Mouse (Mus musculus): Measurements from ENCODE around the gene Gm128. TPM values are rescaled to one million over a fixed set of nuclear protein-coding genes. Genes with fewer than 3 reads are reported as not detected.

The Gm128 gene
- polyA plus RNA-seq, 1 experiment from 2014 or later, result 0.08 TPM

GRCm38 (mm10) chr3:95223041-95223440 is 18.4 kb downstream of the Gm128 start:
- DNase-seq (no peak), ATAC-seq (no peak)
- H3K4me3 ChIP-seq (ENCODE audit: low read depth, low read length), result no peak overlapping the region
- H3K36me3 ChIP-seq (replicated peaks; ENCODE audit: insufficient read depth, low read length), result 0 out of 2 replicates have a peak, but pooled peaks cover 6% of the 10 kb centered on the region
- TF ChIP-seq EP300 (IDR thresholded peaks at IDR 0.05; ENCODE audit: low read depth), result no peak
- TF ChIP-seq CTCF (IDR thresholded peaks at IDR 0.05; ENCODE audit: low read depth), result no peak
- no peaks in the 10 kb centered on the region for H3K9me3 ChIP-seq (ENCODE audit: low read length)
- no peak overlapping the region for H3K27ac ChIP-seq (ENCODE audit: low read depth)
- WGBS (ENCODE audit: insufficient replicate concordance), result 84% methylated on average over 2 of the region's 2 CpGs
- no peak overlapping the region for H3K9ac ChIP-seq (replicated peaks)
- no peaks in the 10 kb centered on the region for H3K27me3 ChIP-seq (ENCODE audit: insufficient read depth, low read length)
- H3K4me1 ChIP-seq (ENCODE audit: insufficient read depth), result peaks cover 10% of the 10 kb centered on the region
- no peak overlapping the region for H3K4me2 ChIP-seq (ENCODE audit: low read depth, low read length)

GRCm38 (mm10) chr3:95218466-95219137 is 22.8 kb downstream of the Gm128 start:
- peak overlapping the region; percentile 96 for H3K9ac ChIP-seq (replicated peaks)

GRCm38 (mm10) chr3:95217255-95218134 is 23.9 kb downstream of the Gm128 start, which contains the start of gene Gabpb2:
TSS of gene Gabpb2 (minus strand) at chr3:95217916.
- peaks cover 23% of the 10 kb centered on the region for H3K36me3 ChIP-seq (replicated peaks; ENCODE audit: insufficient read depth, low read length)
- TF ChIP-seq CTCF (IDR thresholded peaks at IDR 0.05; ENCODE audit: low read depth), result peak; percentile 96
- TF ChIP-seq EP300 (IDR thresholded peaks at IDR 0.05; ENCODE audit: low read depth), result peak; percentile 82
- peak within 1 kb of the TSS; percentile 72 for H3K4me2 ChIP-seq (ENCODE audit: low read depth, low read length)
- H3K27me3 ChIP-seq (ENCODE audit: insufficient read depth, low read length), result no peaks in the 10 kb centered on the region
- 2% methylated on average over 56 of the region's 56 CpGs for WGBS (ENCODE audit: insufficient replicate concordance)
- H3K9ac ChIP-seq (replicated peaks), result peak within 1 kb of the TSS; percentile 96
- peaks cover 23% of the 10 kb centered on the region for H3K4me1 ChIP-seq (ENCODE audit: insufficient read depth)
- peak; percentile 98 for DNase-seq
- peak; percentile 81 for ATAC-seq
- H3K9me3 ChIP-seq (ENCODE audit: low read length), result no peaks in the 10 kb centered on the region
- peak within 1 kb of the TSS; percentile 99 for H3K27ac ChIP-seq (ENCODE audit: low read depth)
- H3K4me3 ChIP-seq (ENCODE audit: low read depth, low read length), result peak within 1 kb of the TSS; percentile 92

More at GRCm38 (mm10) chr3:95218466-95219137, 22.8 kb downstream of the Gm128 start:
- 60% methylated on average over 6 of the region's 6 CpGs for WGBS (ENCODE audit: insufficient replicate concordance)
- no peak for ATAC-seq
- Histone ChIP-seq H3K4me3 (ENCODE audit: low read depth, low read length) (peak overlapping the region; percentile 92), H3K9me3 (ENCODE audit: low read length) (no peaks in the 10 kb centered on the region), H3K27ac (ENCODE audit: low read depth) (peak overlapping the region; percentile 99), H3K36me3 (replicated peaks; ENCODE audit: insufficient read depth, low read length) (peaks cover 21% of the 10 kb centered on the region), H3K4me2 (ENCODE audit: low read depth, low read length) (peak overlapping the region; percentile 72), H3K4me1 (ENCODE audit: insufficient read depth) (peaks cover 23% of the 10 kb centered on the region), H3K27me3 (ENCODE audit: insufficient read depth, low read length) (no peaks in the 10 kb centered on the region)
- no peak for TF ChIP-seq EP300 (IDR thresholded peaks at IDR 0.05; ENCODE audit: low read depth)
- no peak for TF ChIP-seq CTCF (IDR thresholded peaks at IDR 0.05; ENCODE audit: low read depth)
- peak; percentile 38 for DNase-seq

GRCm38 (mm10) chr3:95216655-95217254 is 24.6 kb downstream of the Gm128 start:
- TF ChIP-seq CTCF (IDR thresholded peaks at IDR 0.05; ENCODE audit: low read depth) (no peak), EP300 (IDR thresholded peaks at IDR 0.05; ENCODE audit: low read depth) (no peak)
- Histone ChIP-seq H3K4me1 (ENCODE audit: insufficient read depth) (peaks cover 23% of the 10 kb centered on the region), H3K4me3 (ENCODE audit: low read depth, low read length) (peak overlapping the region; percentile 92), H3K9me3 (ENCODE audit: low read length) (no peaks in the 10 kb centered on the region), H3K27ac (ENCODE audit: low read depth) (peak overlapping the region; percentile 99), H3K36me3 (replicated peaks; ENCODE audit: insufficient read depth, low read length) (peaks cover 25% of the 10 kb centered on the region), H3K9ac (replicated peaks) (peak overlapping the region; percentile 96), H3K27me3 (ENCODE audit: insufficient read depth, low read length) (no peaks in the 10 kb centered on the region), H3K4me2 (ENCODE audit: low read depth, low read length) (peak overlapping the region; percentile 72)
- DNase-seq (no peak), ATAC-seq (peak; percentile 5)
- whole genome bisulfite sequencing (ENCODE audit: insufficient replicate concordance), result 18% methylated on average over 4 of the region's 4 CpGs

GRCm38 (mm10) chr3:95213609-95213975 is 27.8 kb downstream of the Gm128 start:
- peak; percentile 40 for ATAC-seq
- H3K27me3 ChIP-seq (ENCODE audit: insufficient read depth, low read length), result no peaks in the 10 kb centered on the region
- TF ChIP-seq EP300 (IDR thresholded peaks at IDR 0.05; ENCODE audit: low read depth) (no peak), CTCF (IDR thresholded peaks at IDR 0.05; ENCODE audit: low read depth) (no peak)
- no peaks in the 10 kb centered on the region for H3K9me3 ChIP-seq (ENCODE audit: low read length)
- no peak overlapping the region for H3K9ac ChIP-seq (replicated peaks)
- H3K4me3 ChIP-seq (ENCODE audit: low read depth, low read length), result no peak overlapping the region
- H3K27ac ChIP-seq (ENCODE audit: low read depth), result peak overlapping the region; percentile 86
- no peak for DNase-seq
- H3K4me2 ChIP-seq (ENCODE audit: low read depth, low read length), result no peak overlapping the region
- peaks cover 21% of the 10 kb centered on the region for H3K4me1 ChIP-seq (ENCODE audit: insufficient read depth)
- peaks cover 30% of the 10 kb centered on the region for H3K36me3 ChIP-seq (replicated peaks; ENCODE audit: insufficient read depth, low read length)
- 67% methylated on average over 1 of the region's 1 CpGs for WGBS (ENCODE audit: insufficient replicate concordance)

All from liver, postnatal 0 days (tissue).